Mouse (Mus musculus) adrenal gland, adult 18-20 months (tissue): ENCODE results near the gene Evc. TPM values are rescaled to one million over a fixed set of nuclear protein-coding genes. Genes with fewer than 3 reads are reported as not detected.

Experiments
- DNase-seq, 2 experiments: peaks; one replicate each; pipeline ENCODE4 v3.0.0; 2021 to 2022; ENCODE audit warnings: low spot score in 2 of 2
- long read RNA-seq, 2 experiments: library from polyadenylated mRNA; stranded (forward); transcript quantifications; one replicate each; pipeline ENCODE4 v2.0.0; 2021
- total RNA-seq, 2 experiments: library from RNA; stranded (reverse); gene quantifications; 1 replicate in 1 of 2; 2 replicates in 1 of 2; pipeline ENCODE4 v1.2.3; 2021

Evc gene
- 10 to 100 TPM; 11.3 to 12.2 TPM for total RNA-seq
- long read RNA-seq, experiment 1, full-length matches to known transcripts = 2 of 12 reads
- long read RNA-seq, experiment 1, partial matches to known transcripts = 4 of 12 reads
- long read RNA-seq, experiment 1, other reads (novel, unspliced or antisense) = 6 of 12 reads
- long read RNA-seq, experiment 2, full-length matches to known transcripts = 6 of 24 reads
- long read RNA-seq, experiment 2, partial matches to known transcripts = 4 of 24 reads
- long read RNA-seq, experiment 2, other reads (novel, unspliced or antisense) = 14 of 24 reads

DNA sequence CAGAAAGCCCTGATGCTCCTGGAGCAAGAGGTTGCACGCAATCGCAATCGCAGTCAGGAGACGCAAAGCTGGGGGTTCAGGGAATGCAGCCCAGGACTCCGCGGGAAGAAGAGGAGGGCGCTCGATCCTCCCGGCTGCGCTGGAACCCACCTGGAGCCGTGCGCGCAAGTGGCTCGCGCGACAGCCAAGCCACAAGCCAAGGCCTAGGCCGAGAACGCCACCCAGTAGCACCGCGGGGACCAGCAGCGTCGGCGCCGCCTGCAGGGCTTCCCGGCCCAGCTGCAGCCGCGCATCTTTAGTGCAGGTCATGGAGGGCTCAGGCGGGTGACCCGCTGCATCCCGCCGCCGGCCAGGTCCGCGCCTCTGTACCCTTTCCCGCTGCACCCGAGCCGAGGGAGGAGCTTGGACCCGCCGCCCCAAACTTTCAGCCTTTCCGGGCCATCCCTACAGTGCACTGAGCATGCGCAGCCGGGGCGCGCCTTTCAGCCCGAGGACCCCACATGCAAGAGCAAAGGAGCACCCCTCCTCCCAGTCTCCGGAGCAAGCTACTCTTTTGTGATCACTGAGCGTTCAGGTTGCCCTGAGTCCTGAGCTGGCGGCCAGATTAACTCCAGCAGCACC lies at the start of gene Evc:
TSS of gene Evc (minus strand) at position 410 of the 621 bp plus-strand sequence.
- peak; percentile 65 to 69 for DNase-seq

DNA sequence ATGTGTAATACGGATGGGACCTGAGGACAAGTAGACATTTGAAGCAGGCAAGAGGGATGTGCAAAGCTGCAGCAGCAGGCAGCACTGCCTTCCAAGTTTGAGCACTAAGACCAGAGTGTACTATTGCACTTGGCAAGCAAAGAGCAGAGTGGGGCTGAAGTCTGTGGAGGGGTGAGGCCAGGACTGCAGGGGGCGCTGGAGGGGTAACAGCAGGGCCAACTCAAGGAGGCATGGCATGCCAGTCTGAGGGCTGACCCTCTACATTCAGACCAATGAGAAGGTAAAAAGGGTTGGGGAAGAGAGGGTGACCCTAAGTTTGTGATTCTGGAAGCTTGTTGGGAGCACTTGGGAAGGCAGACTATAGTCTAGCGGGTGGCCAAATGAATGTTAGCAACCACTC lies 46.9 kb upstream of the Evc start:
- no peak for DNase-seq

DNA sequence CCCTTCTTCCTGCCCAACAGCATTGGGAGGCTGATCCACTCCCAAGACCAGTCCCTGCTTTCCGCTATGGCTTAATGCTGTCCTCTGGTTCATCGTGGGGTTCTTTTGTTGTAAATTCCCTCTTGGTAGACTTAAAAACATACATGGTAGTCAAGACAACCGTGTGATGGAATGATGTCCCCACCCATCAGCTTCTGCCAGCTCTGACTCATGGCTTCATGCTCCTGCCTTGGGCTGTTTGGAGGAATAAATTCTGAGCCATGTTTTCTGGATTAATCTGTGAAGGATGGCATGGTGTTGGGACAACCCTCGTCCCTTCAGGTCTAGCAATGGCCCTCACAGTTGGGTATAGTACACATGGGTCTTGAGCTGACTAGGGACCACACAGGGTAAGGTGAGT lies 43.9 kb upstream of the Evc start:
- no peak for DNase-seq

DNA sequence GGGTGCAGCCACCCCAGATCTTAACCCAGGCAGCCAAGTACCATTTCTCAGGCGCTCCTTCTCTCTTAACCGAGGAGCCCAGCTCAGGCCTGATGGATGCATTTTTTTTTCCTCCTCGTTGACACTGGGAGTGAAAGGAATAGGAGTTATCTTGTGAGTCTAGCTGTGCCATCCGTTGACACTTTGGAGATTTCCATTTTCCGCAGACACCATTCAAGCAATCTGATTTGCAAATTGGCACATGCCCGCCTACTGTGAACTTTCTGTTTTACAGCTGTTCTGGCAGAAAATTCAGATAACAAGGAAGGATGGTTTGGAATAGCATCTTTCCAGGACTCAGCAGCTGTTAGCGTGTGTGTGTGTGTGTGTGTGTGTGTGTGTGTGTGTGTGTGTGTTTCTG lies 40.7 kb upstream of the Evc start:
- no peak for DNase-seq

DNA sequence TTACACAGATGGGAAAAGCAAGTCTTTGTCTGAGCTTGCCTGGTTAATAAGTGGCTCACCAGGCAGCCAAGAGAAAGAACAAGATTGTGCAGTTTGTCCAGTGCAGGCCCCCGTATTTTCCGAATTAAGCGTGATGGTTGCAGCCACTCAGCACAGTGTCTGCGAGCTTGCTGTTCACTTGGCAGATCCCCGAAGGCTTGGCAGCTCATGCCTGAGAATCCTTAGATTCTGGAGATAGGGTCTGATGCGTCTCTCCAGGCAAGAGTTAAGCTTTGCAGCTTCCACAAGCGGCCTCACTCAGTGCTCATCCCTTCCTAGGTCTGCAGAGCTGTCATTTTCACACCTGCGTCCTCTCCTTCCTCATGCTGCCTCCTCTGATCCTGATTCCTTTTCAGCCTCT lies 32.1 kb upstream of the Evc start:
- DNase-seq = no peak

DNA sequence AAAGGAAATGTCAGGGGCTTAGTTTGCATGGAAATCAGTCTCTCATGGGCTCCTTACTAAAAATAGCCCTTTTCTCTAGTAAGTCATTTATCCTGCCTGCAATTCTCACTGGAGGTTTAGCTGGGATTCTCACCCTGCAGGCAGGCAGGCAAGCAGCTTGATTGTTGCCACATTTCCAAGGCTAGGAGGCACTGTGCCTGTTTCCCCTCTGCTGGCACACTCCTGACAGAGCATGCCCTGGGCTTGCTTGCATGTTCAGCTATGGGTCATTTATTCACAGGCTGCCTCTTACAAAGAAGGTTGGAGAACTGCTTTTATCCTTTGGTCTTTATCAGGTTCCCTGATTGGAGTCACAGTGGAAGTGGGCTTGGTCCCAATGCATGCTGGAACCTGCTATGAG lies 29.1 kb upstream of the Evc start:
- DNase-seq = no peak

DNA sequence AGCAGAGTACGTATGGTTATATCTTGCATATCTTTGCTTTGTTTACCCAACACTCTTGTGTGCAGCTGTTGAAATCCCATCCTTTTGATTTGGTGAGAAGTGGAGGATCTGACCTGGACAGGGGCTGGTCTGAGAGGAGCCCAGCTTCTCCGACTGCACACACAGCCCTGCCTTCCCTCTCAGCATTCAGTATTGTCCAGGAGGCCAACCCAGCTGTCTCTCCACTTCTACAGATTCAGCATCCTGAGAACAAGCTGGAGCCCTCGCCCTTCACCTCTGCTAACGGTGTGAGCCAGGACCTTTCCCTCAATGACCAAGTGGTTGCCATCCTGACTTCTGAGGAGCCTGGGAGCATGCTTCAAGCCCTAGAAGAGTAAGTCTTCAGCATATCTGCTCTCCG lies 26.6 kb upstream of the Evc start:
- no peak for DNase-seq

DNA sequence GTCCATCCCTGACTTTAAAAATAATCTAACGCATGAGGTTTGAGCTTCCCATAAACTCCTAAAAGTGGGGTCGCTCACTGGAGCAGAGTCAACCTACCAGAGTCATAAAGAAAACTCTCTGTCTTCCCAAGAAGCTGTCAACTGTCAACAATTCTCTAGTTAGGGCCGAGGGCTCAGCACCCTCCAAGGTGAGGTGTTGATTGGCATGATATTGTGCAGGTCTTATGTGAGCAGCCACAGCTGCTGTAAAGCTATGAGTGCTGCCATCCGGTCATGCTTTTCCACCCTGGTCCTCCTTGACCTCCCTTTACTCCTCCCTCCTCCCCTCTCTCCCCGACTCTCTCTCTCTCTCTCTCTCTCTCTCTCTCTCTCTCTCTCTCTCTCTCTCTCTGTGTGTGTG lies 25.9 kb upstream of the Evc start:
- no peak for DNase-seq

DNA sequence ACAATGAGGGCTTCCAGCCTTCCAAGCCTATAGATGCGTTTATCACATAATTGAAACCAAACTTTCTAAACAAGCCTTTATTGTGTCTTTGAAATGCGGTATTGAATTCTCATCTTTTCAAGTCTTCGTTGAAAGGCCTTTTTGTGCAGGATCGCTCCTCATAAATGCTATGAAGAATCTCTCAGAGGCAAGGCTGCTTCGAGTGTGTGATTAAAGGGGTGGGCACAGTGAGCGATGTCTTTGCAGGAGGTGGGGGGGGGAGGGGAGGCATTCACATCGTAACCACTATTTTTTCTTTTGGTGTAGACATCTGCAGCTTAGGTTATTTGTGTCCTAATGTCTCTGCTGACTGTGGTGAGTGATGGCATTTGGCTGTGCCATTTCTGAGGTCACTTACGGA lies 19.3 kb upstream of the Evc start:
- no peak for DNase-seq

DNA sequence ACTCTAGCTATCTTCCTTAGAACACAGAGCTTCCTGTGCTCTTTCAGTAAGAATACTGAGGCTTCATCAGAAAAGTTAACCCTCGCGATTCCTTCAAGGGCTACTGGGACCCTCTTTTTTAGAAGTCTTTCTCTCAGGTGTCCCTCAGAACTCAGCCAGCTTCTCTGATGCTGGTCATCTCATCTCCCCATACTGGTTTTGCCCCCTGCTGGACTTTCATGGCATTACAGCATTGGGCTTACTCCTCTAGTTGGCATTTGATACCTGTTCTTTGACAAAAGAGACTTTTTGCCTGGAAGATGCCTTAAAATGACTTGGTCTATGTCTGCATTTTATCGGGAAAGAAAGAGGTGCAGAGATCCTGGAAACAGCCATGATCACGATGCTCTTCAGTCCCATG lies 17.7 kb upstream of the Evc start:
- peak; percentile 59 to 65 for DNase-seq

DNA sequence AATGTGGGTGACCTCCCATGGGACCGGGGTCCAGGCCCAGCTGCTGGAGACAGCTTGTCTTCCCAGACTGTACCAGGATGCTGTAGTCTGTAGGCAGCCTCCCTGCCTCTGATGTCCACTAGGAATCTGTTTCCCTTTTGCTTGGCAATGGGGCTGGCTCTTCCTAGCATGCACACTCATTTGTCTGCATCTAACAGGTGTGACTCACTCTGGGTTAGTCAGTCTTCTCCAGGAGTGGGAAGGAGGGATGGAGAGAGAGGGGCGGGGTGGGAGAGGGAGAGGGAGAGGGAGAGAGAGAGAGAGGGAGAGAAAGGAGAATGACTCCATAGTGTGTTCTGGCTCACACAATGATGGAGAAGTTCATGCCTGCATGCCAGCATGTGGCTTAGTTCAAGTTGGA lies 15.1 kb upstream of the Evc start:
- no peak for DNase-seq

DNA sequence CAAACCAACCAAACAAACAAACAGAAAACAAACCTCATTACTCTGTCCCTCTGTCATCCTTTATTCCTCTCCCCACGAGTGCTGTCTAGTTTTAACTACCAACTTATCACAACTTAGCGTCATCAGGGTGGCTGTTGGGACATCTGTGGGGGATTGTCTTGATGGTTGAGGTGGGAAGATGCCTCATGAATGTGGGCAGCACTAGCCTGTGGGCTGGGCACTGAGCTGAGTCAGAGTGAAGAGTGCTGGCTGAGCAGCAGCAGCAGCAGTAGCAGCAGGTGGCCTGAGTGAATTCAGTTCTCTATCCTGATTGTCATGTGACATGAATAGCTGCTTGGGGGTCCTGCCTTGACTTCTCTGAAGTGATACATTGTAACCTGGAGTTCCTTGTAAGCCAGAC lies 7.3 kb upstream of the Evc start:
- no peak for DNase-seq

DNA sequence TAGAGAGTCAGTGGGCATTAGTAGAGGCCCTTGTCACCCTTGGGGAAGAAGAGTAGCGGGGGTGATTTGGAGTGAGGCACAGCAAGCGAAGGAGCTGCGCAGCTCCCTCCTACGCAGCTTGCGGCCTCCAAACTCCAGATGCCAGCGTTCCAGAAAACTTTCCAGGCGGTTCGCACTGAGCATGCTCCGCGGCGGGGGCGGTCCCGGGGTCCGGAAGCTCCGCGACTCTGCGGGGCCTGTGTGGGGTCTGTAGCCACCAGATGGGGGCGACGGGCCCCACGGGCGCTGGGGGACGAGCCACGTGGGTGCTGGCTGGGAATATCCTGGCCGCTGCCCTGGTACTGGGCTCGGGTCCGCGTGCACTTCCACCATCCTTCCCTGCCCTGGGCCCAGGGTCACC lies 1.6 kb upstream of the Evc start, which contains the start of gene Evc2:
TSS of gene Evc2 (plus strand) at position 212 of the 400 bp plus-strand sequence.
- peak; percentile 71 to 75 for DNase-seq

DNA sequence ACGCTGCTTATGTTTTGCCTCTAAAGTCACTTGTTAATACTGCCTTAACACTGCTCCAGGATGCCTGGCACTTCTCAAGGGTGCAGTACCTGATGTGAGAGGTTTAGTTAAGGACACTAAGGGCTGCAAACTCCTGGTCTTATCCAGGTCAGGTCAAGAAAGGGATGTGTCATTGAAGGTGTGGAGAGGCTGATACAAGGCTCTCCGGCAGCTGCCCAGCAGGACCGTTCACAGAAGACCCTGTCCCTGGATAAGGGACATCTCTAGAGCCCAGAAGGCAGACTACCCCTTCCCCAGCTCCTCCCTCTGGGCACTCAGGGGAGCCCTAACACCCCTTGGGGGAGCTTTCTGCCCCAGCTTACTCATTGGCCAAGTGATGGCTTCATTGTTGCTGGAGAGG lies 1.0 kb upstream of the Evc start:
- no peak for DNase-seq

DNA sequence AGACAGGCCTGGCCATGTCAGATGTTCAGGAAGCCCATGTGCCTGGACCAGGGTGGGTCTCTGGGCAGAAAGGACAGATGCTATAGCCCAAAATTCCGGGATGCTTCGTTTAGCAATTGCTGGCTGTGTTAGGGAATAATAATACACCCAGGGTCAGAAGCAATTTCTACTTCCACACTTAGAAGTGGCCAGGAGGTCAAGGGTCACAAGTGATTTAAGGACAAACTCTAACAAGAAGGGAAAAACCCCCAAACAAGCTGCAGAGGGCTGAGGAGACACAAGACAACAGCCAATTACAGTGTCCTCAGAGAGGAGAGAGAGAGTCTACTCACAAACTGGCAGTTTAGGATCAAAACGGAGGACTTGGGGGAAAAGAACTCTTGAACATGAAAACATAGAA lies 1.6 kb downstream of the Evc start:
- DNase-seq = no peak

DNA sequence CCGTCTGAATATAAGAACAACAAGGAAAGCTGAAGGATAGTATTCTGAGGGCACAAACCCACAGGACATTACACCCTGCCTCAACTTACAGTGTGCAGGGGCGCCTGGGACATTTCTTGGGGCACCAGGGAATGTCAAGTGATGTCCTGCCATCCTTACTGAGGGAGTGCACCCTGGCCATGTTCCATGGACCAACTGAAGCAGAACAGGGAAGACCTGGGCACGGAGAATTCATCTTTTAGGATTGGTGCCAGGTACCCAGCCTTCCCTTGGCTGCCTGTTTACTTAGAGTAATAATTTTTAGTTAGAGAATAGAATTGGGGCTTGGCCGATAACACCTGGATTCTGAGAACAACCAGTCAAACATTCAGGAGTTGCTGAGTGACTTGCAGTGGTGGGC lies 4.6 kb downstream of the Evc start:
- no peak for DNase-seq

DNA sequence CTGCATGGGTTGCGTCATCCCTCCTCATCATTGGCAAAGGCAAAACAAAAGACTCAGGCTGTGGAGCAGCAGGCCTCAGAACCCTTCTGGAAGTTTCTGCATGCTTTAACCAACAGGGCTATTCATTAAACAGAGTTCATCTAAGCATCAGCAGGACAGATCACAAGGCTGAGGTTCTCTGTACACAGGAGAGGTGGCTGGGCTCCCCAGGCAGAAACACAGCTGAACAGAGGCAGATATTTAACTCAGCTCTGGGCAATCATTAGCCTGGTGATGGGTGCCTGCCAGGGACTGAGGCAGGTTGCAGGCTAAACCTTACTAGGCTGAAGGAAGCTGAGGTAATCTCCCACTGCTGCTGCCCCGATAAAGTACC lies 5.6 kb downstream of the Evc start:
- no peak for DNase-seq

DNA sequence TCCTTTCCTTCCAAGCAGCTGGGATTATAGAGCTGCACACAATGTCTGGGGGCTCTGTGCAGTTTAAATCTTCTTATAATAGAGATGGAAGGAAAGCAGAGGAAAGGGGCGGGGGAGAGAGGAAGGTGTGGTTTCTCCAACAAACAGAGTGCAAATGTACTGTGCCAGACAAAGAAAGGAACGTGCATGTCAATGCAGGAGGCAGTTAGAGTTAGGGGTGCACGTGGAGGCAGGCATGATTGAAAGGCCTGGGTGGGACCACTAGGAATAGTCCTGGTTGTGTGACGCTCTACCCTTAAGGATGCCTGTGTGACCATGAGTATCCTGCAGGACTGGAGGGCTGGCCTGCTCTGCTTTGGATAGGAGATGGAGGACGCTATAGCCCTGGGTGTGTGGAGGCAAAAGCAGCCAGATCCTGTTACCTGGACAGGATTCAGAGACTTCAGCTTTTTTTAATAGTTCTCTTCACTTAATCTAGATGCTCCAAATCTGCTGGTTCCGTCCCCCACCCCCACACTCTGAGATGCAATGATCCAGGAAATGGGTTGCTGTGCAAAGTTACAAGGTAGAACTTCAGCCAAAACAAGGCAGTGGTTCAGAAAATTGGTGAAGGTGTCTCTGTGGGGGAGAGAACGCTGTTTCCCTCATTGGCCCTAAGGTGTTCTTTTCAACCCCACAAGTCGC lies 6.1 kb downstream of the Evc start:
- no peak for DNase-seq

DNA sequence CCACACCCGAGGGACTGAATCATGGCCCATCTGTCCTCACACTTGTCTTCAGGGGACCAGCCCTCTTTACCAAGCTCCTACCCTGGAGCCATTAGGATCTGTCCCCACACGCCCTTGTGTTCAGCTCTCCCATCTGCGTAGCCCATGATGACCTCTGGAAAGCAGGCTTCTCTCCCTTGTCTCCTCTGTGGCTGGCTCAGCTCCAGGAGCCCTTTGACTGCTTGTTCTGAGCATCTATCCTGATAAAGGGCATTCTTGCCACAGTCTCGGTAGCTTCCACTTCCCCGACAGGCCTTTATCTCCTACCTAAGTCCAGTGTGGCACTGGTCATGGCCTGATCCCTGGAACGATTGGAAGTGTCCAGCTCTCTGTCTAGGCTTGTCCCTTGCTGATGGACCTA lies 10.0 kb downstream of the Evc start:
- no peak for DNase-seq

DNA sequence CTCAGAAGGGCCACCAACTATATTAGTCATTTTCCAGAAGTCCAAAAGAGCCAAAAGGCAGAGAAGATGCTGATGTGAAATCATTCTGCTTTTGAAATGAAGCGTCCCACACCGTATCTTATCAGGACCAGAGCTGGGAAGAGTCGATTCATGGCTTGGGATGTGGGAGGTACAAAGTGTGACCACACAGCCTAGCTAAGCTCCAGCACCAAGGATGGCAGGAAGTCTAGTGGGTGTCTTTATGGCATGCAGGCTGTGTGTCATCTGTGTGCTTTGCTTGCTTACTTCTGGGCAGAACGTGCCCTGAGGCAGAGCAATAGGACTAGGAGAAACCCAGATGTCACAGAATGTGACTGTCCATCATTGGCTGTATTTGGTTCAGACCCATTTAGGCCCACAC lies 15.9 kb downstream of the Evc start:
- DNase-seq = no peak

DNA sequence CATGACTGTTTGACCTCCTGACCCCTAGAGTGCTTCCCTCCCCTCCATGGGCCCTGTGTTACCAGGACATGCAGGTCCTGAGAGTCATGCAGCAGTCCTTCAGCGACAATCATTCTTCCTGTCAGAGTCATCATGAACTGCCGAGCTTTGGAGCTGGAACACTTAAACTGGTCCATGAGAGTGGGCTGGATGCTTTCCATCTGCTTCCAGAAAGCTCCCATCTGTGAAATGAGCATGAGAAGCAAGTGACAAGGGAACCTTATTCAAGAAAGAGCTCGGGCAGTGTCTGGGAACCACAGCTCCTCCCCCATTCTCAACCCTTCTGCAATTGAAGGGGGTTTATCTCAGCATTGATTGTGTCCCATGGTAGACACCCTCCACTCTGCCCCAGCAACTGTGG lies 16.5 kb downstream of the Evc start:
- no peak for DNase-seq

DNA sequence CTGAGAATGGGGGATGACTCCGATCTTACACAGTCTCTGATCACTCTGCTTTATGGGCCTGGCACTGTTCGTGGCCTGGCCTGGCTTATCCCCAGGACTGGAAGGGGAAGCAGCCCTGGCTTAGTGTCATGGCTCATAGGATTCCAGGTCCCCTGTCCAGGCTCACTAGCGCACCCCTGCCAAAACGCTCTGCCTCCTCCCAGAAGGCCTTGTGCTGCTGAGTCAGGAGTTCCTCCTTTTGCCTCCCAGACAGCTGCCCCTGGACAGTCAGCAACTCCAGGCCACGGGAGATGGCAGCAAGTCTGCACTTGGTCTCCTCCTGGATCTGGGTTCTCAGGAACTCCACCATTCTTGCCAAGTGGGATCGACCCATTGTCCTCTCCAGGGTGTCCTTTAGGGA lies 18.0 kb downstream of the Evc start:
- DNase-seq = no peak
